Mouse (Mus musculus) activated CD4-positive, CD25-positive, alpha-beta regulatory T cell, adult 9 weeks (primary cell): ENCODE measurements around the gene Olfr644. TPM values are rescaled to one million over a fixed set of nuclear protein-coding genes. Genes with fewer than 3 reads are reported as not detected.

Experiments used
- polyA plus RNA-seq: library from polyadenylated mRNA; unstranded; fragments of 100-300 nt; shearing (Covaris generic); gene quantifications from one replicate; pipeline ENCODE4 v1.2.1, GENCODE M21; 2017

The Olfr644 gene
- not detected for polyA plus RNA-seq

GRCm38 (mm10) chr7:104071769-104072168, at the start of gene Olfr644:
TSS of gene Olfr644 (minus strand) at chr7:104071869.

DNA sequence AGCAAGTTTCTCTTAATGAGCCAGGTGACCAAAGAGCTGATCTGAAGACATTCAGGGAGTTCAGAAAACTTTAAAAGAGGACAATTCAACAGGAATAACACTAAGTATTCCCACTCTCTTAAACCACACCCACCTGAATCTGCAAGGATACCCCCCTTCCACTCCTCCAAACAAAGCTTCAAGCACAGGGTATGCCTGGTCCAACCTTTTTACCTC, 33.0 kb upstream of the Olfr644 start, which contains the start of gene Olfr646:
Olfr646 (plus strand) TSS at position 117 of the 216 bp plus-strand sequence.

GRCm38 (mm10) chr7:104085365-104085764, 13.7 kb upstream of the Olfr644 start, which contains the start of gene Olfr645:
TSS of gene Olfr645 (minus strand) at chr7:104085465.

DNA sequence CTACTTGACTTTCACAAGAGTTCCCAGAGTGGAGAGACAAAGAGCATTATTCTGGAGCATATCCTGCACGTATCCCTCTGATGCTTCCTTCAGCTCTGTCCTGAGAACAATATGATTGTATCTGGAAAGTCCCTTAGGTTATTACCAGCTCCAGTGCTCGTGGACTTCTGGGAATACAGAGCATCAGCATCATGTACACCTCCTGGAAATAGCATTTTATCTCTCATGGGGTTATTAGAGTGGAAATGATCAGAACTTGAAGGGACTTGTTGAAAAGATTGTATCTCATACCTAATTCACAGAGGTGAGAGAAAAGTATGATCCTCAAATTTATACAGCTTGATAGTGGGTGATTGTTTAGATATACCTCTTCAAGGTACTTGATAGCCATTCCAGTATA, 10.3 kb downstream of the Olfr644 start, which contains the start of gene 4930516K23Rik:
4930516K23Rik (minus strand) TSS at position 101 of the 400 bp plus-strand sequence.

DNA sequence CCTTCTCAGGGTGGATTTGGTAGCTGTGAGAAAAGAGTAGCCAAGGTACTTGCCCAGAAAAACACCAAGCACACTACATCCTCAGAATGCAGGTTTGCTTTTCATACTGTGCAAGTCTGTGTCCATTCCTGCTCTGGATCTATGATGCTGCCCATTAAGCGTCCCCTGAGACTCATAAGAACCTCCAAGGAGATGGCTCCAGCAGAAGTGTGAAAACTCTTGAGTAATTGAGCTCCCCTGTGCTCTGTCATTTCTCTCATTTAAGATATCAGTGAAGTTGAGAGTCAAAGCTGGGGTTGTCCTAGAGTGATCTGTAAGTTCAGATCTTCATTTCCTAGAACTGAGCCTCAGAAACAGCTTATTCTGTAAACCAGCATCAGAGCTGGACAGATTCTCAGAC, 19.1 kb downstream of the Olfr644 start, which contains the start of gene Olfr642:
Olfr642 (minus strand) TSS at position 101 of the 400 bp plus-strand sequence.

DNA sequence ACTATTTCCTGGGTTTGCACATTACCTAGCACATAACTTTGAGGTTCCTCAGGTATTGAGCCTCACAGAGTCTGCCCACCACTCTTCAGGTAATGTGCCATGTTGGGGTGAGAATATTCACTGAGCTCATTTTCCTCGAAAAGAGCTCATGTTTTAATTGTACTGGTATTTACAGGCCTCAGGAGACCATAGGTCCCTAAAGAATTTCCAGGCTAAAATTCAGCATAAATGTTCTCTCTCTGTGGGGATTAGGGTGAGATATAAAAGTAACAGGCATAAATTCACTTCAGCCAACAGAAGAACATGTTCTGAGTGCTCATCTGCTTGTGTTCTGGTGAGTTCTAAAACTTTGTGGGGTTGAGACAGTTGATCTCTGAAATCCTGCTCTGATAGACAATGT, 36.5 kb downstream of the Olfr644 start, which contains the start of gene Olfr641:
Olfr641 (plus strand) TSS at position 301 of the 400 bp plus-strand sequence.

DNA sequence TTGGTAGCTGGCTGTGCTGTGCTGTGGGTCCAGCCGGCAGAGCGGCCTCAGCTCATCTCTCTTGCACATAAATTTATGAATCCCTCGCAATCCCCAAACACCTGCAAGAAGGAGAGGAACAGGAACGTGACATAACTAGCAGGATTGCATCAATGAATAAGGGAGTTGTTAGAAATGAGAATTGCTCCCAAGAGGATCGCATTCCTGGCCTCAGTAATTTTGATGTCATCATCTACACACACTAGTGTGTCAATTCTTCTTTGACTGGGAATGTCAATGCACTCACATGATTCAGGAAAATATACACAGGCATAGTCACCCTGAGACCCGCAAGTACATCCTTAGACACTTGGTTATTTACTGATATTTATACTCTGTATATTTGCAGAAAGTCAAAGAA, 46.2 kb downstream of the Olfr644 start, which contains the start of gene Olfr640:
Olfr640 (minus strand) TSS at position 101 of the 400 bp plus-strand sequence.

GRCm38 (mm10) chr7:104017203-104017602, 54.5 kb downstream of the Olfr644 start, which contains the start of gene Olfr639:
TSS of gene Olfr639 (minus strand) at chr7:104017303.

Other genes with a start within 250 kb of the Olfr644 start
- gene Hbb-bs, start 243.8 kb downstream of the Olfr644 start, polyA plus RNA-seq = 546 TPM
- not detected for gene Hbb-bh2, start 231.3 kb downstream of the Olfr644 start, polyA plus RNA-seq
- not detected for gene Hbb-bh1, start 228.7 kb downstream of the Olfr644 start, polyA plus RNA-seq
- not detected for gene Hbb-y, start 218.7 kb downstream of the Olfr644 start, polyA plus RNA-seq
- not detected for gene Olfr66, start 185.6 kb downstream of the Olfr644 start, polyA plus RNA-seq
- not detected for gene Olfr64, start 177.4 kb downstream of the Olfr644 start, polyA plus RNA-seq
- not detected for gene Olfr65, start 168.4 kb downstream of the Olfr644 start, polyA plus RNA-seq
- not detected for gene Olfr631, start 143.0 kb downstream of the Olfr644 start, polyA plus RNA-seq
- gene Olfr632, start 137.5 kb downstream of the Olfr644 start, polyA plus RNA-seq = not detected
- not detected for gene Olfr633, start 127.4 kb downstream of the Olfr644 start, polyA plus RNA-seq
- gene Olfr635, start 100.7 kb downstream of the Olfr644 start, polyA plus RNA-seq = 0.04 TPM
- gene Olfr638, start 73.1 kb downstream of the Olfr644 start, polyA plus RNA-seq = not detected
- gene Olfr639, start 54.6 kb downstream of the Olfr644 start, polyA plus RNA-seq = not detected
- gene Olfr640, start 46.3 kb downstream of the Olfr644 start, polyA plus RNA-seq = not detected
- gene Olfr641, start 36.4 kb downstream of the Olfr644 start, polyA plus RNA-seq = not detected
- gene Olfr642, start 19.2 kb downstream of the Olfr644 start, polyA plus RNA-seq = not detected
- not detected for gene 4930516K23Rik, start 10.4 kb downstream of the Olfr644 start, polyA plus RNA-seq
- gene Olfr645, start 13.6 kb upstream of the Olfr644 start, polyA plus RNA-seq = not detected
- not detected for gene Olfr646, start 33.0 kb upstream of the Olfr644 start, polyA plus RNA-seq
- not detected for gene Ubqln5, start 58.0 kb upstream of the Olfr644 start, polyA plus RNA-seq
- gene Olfr643, start 65.5 kb upstream of the Olfr644 start, polyA plus RNA-seq = not detected
- gene Ubqln3, start 71.4 kb upstream of the Olfr644 start, polyA plus RNA-seq = not detected
- not detected for gene Ubqlnl, start 78.7 kb upstream of the Olfr644 start, polyA plus RNA-seq
- not detected for gene Olfm5, start 93.0 kb upstream of the Olfr644 start, polyA plus RNA-seq
- not detected for gene Olfr648, start 111.5 kb upstream of the Olfr644 start, polyA plus RNA-seq
- gene Olfr649, start 124.1 kb upstream of the Olfr644 start, polyA plus RNA-seq = not detected
- 2.1 TPM for gene Trim6, start 146.9 kb upstream of the Olfr644 start, polyA plus RNA-seq
- gene Trim34a, start 172.6 kb upstream of the Olfr644 start, polyA plus RNA-seq = 64.7 TPM
- gene Trim5, start 216.2 kb upstream of the Olfr644 start, polyA plus RNA-seq = 34.7 TPM
- gene Trim12a, start 243.6 kb upstream of the Olfr644 start, polyA plus RNA-seq = 143 TPM